Mouse (Mus musculus): ENCODE data around the gene Enox1.
"Not testable (repeated sequence)": the region's sequence is repeated elsewhere in the genome, so short reads cannot be mapped to it uniquely, and the experiment has no call there.

Gene Enox1

GRCm38 (mm10) chr14:77518941-77519695, 362.6 kb downstream of the Enox1 start:
- peak; percentile 4 for DNase-seq (ENCODE audit: low spot score)

GRCm38 (mm10) chr14:77519701-77520100, 363.1 kb downstream of the Enox1 start:
- DNase-seq (ENCODE audit: low spot score): no peak

- no peak for DNase-seq (ENCODE audit: low spot score)
These were observed 367.7 kb downstream of the Enox1 start for GRCm38 (mm10) chr14:77524303-77524702.

DNA sequence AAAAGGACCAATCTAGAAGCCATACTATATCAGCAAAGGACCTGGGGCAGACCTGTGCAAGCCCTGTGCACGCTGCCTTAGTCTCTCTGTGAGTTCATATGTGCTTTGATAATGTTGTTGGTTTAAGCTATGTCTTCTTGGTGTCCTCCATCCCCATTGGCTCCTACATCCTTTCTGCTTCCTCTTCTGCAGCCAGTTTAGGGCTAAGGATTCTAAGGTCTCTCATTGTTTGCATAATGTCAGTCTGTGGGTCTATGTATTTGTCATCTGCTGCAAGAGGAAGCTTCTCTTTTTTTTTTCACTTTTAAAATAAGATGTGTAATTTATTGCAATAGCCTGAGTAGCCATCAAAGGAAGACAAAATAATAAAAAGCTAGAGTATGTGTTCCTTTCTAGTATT, 369.7 kb downstream of the Enox1 start:
- DNase-seq (ENCODE audit: low spot score): no peak

DNA sequence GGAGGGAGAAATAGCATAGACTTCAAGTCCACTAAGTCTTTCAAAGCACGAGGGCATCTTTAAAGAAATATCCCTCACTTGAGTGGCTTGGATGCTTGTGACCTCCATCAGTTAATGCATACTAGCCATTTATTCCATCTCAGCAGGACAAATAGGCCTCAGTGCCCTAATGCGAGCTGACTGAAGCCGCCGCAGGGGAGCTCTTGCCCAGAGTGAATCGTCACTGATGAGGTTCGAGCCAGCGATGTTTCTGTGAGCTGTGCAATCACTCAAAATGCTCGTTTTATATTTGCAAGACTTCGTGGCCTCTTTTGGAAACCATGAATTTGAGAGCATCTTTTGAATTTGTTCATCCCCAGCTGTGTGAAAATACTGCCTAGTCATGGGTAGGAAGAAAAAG, 372.6 kb downstream of the Enox1 start:
- no peak for DNase-seq (ENCODE audit: low spot score)

GRCm38 (mm10) chr14:77529621-77530020, 373.1 kb downstream of the Enox1 start:
- DNase-seq (ENCODE audit: low spot score): no peak

DNA sequence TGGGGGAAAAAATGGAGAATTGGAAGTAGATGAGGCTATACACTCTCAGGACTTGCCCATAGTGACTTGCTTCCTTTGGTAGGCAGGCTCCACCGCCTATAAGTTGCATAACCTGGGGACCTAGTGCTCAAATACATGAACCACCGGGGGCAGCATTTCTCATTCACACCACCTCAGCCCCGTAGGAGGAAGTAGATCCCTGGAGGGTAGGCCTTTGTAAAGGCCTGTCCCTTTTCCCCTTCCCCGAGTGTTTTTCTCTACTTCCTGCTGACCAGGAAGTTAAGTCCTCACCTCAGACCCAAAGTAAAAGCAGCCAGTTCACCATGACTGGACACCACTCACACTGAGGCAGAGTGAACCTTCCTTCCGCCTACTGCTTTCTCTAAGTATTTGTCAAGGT, 377.1 kb downstream of the Enox1 start:
- no peak for DNase-seq (ENCODE audit: low spot score)

DNA sequence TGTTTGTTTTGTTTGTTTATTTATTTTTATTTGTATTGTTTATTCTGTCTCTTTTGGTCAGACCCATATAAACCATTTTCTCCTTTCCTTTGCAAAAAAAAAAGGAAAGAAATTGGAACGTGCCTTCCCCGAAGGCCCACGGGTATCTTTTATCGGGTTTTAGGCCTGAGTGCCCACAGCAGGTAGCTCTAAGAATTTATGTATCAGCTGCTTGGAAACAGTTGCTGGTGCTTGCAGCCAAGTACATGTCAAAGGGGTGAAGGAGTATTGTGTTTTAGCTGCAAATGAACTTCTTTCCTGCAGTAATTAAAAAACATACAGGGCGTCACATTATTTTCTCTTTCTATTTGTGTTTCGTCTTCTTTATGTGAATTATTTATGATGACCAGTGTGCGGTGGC, 377.6 kb downstream of the Enox1 start:
- DNase-seq (ENCODE audit: low spot score): no peak

DNA sequence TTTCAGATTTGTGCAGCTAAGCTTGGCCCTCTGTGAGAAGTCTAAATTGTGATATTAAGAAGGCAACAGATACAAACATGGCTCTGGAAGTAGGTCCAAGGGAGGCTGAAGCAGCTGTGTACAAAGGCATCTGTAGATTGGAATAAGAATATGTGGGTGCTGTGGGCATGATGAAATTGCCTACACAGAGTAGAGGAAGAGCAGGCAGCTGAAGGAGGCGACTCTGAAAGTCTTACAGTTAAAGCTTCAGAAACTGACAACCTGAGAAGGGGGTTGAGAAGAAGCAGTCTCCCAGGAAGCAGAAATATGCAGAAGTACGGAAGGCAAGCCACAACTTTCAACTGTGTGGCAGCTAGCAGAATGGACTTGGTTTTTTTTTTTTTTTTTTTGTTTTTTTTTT, 380.0 kb downstream of the Enox1 start:
- DNase-seq (ENCODE audit: low spot score): no peak

- DNase-seq (ENCODE audit: low spot score): not testable (repeated sequence)
These were observed 383.0 kb downstream of the Enox1 start for GRCm38 (mm10) chr14:77539563-77539962.

GRCm38 (mm10) chr14:77541925-77542324, 385.4 kb downstream of the Enox1 start:
- DNase-seq (ENCODE audit: low spot score): no peak

DNA sequence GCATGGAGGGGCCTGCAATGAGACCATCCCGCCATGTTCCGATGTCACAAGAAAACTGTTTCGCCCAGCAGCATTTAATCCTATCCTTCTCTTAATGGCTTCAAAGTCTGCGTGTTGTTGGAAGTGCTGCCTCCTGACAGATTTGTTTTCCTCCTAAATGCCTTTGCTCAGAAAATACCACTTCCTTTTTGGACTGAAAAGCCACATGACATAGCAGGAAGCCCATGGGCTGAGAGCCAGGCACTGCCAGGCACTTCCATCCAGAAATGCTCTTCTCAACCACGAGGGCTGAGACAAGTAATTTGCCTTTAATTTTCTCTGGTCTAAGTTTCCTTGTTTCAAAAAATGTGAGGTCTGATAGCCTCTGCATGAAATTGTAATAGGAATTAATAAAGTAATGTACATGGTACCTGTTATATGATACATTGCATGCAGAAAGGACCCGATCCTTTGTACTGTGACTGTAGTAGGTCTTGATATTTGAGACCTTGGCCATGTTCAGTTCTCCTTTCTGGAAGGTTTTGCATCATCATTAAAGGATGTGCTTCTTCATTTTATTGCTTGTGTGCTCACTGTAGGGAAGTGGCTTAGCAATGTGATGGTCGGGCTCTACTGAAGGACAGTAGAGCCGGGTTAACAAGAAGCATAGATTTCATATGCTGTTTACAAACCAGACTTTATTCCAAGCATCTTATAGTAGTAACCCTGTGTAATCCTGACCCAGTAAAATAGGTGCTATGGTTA, 390.1 kb downstream of the Enox1 start:
- no peak for DNase-seq (ENCODE audit: low spot score)

DNA sequence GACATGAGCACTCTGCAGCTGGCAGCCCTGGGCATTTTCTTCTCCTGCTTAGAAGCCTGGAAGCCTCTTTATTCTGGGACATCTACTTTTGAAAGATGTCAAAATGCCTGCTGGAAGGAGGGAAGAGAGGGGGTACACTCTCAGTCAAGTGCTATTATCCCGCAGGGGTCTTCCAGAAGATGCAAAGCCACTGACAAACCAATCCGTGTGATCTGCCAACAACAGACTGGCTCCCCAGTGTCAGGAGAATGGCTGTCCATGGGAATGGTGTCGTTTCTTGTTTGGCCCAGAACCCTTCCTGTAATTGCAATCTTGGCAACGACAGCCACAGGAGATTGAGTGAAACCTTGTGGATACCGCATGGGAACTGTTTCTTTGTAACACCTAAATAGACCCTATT, 390.8 kb downstream of the Enox1 start:
- no peak for DNase-seq (ENCODE audit: low spot score)

DNA sequence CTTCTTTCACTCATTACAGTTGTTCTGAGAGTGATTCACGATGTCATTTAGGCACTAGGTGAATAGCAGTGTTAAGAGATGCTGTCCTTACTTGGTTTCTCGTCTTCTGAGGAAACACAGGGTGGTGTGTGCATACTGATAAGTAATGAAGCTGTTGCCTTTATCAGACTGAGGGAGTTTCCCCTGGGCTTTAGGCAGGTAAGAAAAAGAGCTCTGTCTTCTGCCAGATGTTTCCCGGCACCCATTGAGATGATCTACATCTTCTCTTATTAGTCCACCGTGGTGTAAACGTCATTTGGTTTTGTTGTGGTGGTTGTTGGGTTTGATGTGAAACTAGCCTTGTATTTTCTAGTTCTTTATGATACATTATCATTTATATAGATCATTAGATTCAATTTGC, 392.4 kb downstream of the Enox1 start:
- no peak for DNase-seq (ENCODE audit: low spot score)

- DNase-seq (ENCODE audit: low spot score): no peak
These were observed 401.0 kb downstream of the Enox1 start for GRCm38 (mm10) chr14:77557446-77558070.

DNA sequence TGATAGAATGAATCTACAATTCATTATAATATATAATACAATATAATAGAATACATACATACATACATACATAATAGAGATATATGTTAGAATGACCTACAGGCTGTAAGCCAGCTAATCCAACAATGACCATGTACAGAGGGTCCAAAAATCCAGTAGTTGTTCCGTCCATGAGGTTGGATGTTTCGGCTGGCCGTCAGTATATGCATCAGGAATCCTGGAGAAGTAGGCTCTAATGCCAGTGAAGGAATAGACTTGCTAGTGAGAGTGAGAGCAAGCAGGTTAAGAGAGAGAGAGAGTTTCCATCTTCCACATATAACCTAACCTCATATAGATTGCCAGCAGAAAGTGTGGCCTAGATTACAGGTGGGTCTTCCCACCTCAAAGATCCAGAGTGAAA, 402.3 kb downstream of the Enox1 start:
- DNase-seq (ENCODE audit: low spot score): no peak

DNA sequence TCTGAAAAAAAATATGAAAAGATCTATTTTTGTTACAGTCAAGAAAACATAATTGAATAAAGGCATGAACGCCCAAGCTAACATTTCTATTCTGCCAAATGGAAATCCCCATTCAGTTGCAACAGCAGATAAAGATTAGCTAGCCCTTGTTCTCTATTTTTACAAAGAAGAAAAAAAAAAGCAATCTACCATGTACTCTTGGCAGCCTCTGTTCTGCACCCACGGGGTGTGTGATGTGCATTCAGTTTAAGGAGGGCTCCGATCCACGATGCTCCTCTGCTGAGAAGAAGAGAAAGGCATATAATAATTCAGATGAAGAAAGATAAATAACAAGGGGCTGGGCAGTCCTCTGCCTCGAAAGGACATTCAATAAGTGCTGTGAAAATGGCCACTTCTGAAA, 403.2 kb downstream of the Enox1 start:
- no peak for DNase-seq (ENCODE audit: low spot score)

- no peak for DNase-seq (ENCODE audit: low spot score)
These were observed 405.4 kb downstream of the Enox1 start for GRCm38 (mm10) chr14:77561808-77562583.

- no peak for DNase-seq (ENCODE audit: low spot score)
These were observed 407.4 kb downstream of the Enox1 start for GRCm38 (mm10) chr14:77563922-77564321.

DNA sequence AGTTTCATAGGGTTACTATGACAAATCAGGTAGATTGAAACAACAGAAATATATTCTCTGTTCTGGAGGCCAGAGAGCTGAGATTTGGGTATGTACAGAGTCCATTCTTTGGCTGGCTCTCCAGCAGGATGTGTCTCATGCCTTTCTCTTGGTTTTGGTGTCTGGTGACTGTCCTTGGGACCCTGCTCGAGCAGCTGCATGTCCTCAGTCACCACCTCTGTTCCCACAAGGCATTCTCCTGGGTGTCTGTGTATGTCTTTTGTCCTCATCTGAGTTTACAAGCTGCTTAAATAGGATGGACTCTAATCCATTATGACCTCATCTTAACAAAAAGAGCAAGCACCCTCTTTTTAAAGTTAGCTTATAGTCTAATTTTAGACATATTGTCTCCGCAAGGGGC, 410.6 kb downstream of the Enox1 start:
- no peak for DNase-seq (ENCODE audit: low spot score)

DNA sequence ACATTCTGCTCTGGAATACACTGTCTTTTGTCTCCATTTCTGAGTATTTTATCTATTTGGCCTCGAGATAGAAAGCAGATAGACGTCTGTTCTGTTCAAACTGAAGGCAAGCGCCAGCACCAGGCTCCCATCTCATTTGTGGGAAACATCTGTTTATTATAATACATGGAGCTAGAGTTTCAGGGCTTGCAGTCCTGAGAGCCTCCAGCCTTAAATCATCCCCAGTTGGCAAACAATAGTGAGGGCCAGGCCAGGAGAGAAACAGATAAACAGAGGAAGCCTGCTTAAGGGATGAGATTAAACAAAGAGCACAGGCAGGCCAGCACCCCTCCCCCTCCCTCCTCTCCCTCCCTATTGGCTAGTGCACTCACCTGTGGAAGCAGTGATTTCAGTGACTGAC, 417.9 kb downstream of the Enox1 start:
- DNase-seq (ENCODE audit: low spot score): no peak

- no peak for DNase-seq (ENCODE audit: low spot score)
These were observed 419.8 kb downstream of the Enox1 start for GRCm38 (mm10) chr14:77576411-77576810.

Data from T-cell, adult 2 months (primary cell).